Mouse (Mus musculus) megakaryocyte, adult 5-6 weeks (primary cell): ENCODE results near the gene Rab11b. TPM values are rescaled to one million over a fixed set of nuclear protein-coding genes. Genes with fewer than 3 reads are reported as not detected.
A peak's percentile ranks its signal among the peaks of the same experiment; 100 is the strongest.
"Not testable (repeated sequence)": the region's sequence is repeated elsewhere in the genome, so short reads cannot be mapped to it uniquely, and the experiment has no call there.

Experiments
- ATAC-seq: 2 replicates; pipeline ENCODE4 v1.8.0; 2016; ENCODE audit warnings: mild to moderate bottlenecking, inconsistent platforms; ENCODE audit not compliant: poor library complexity, severe bottlenecking
- total RNA-seq, 2 experiments: library from RNA; stranded (forward) in 1 of 2; stranded (reverse) in 1 of 2; fragments of 153-499, 151-499 nt in 1 of 2; fragments of 221-1000, 200-1000 nt in 1 of 2; gene quantifications; 2 replicates each; pipeline versions ENCODE4 v1.2.3 to v1.2.4; 2015 to 2017

The Rab11b gene
- total RNA-seq, 2 experiments from 2014 or later, result 26.7 to 94.0 TPM

DNA sequence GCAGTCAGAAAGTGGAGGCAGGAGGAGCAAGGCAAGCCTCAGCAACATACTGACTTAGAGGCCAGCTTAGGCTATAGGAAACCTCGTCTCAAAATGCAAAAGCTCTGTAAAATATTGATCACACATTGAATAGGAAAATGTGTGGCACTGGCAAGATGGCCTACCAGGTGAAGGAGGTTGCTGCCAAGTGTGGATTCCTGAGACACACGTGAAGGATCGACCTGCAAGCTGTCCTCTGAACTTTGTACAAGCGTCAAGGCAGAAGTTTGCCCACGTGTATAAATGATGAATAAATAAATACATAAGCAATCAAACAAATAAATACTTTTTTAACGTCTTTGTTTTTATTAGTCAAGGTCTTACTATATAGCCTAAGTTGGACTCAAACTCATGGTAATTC lies 13.1 kb upstream of the Rab11b start:
- no peak for ATAC-seq

DNA sequence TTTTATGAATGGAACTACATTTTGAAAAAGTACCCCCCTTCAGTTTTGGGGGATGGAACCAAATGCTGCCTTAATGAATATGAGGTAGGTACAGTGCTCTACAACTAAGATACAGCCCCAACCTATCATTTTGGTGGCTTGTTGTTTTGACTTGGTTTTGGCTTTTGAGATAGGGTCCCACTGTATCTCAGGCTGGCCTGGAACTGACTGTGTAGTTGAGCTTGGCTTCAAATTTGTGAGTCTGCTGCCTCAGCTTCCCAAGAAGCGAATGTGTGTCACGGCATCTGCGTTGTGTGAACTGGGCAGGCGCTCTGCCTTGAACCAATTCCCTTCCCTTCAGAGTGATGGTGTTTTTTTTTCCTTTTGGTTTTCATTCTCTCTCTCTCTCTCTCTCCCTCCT lies 11.3 kb upstream of the Rab11b start:
- no peak for ATAC-seq

DNA sequence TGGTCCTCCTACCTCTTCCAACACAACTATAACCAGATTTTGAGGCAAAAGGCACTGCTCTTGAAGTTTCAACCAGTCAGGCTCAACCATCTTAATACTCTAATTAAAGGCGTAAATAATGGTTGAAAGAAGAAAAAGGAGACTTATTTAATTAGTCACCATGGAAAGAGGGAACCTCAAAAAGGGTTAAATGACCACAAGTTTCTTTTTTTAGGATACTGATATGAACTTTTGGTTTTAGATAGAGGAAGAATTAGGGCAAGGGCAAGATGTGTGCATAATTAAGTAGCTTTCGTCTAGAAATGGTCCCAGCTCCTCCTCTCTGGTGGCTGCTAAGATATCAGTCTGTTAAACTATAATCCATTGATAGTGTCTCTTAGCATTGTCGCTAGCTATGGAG lies 6.1 kb upstream of the Rab11b start:
- no peak for ATAC-seq

DNA sequence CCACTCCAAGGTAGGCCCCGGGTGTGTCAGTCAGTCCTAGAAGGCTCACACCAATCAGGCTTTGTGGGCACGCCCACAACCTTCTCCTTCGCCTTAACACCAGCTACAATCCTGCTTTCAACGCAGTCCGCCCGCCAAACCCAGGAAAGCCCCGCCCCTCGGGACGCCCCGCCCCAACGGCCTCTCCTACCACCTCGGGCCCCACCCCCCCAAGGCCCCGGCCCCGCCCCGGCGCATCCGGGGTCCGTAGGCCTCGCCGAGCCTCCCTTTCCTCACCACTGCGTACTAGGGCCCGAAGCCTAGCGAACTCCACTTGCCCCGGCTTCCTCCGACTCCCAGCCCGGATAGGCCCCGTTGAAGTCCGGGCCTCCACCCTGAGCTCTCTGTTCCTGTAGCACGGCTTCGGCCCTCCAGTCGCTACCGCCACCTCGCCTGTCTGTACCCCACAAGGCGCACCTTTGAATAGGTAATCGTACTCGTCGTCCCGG lies 519 bp downstream of the Rab11b start:
- ATAC-seq, result peak; percentile 64

DNA sequence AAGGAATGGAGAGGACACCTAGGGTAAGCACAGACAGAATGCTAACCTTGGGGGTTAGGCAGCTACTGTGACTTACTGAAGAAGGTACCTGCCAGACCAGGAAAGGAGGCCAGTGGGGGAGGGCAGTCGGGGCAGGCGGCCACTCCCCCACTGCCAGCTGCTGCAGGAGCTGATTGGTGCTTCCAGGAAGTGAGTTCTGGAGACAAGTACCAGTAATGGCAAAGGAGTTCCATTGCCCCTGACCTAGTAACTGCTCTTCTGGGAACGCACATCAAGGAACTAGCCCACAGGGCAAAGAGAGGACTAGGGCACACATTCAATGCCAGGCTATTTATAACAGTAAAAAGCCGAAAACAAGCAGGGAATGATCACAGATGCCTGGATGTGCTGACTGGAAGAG lies 3.1 kb downstream of the Rab11b start:
- no peak for ATAC-seq

DNA sequence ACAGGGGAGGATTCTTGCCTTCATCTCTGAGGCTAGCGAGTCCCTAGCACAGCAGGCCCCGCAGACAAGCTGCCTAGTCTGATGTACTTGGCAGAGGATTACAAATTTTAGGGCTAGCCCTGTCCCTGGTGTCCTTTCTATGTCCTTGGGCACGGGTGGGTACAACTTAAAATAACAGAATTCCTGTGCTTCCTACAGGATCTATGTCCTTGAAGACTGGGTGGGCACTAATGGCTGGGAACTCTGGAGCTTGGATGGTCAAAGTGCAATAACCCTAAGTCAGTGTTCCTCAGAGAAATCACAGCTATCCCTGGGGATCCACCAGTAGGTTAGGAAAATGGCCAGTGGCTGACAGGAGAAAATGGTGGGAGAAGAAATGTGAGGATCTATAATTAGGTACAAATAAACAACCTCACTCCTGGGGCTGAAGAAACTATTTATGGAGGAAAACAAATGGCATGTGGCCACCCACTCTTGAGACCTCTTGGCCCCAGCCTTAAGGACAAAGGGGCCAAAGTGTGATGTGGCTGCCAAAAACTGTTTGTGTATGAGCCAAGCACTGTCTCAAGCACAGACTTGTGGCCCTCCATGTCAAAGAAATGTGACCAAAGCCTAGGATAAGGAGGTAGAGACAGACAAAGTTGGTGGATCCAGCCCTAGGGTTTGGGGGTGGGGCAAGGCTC lies 4.1 kb downstream of the Rab11b start:
- ATAC-seq, result no peak

DNA sequence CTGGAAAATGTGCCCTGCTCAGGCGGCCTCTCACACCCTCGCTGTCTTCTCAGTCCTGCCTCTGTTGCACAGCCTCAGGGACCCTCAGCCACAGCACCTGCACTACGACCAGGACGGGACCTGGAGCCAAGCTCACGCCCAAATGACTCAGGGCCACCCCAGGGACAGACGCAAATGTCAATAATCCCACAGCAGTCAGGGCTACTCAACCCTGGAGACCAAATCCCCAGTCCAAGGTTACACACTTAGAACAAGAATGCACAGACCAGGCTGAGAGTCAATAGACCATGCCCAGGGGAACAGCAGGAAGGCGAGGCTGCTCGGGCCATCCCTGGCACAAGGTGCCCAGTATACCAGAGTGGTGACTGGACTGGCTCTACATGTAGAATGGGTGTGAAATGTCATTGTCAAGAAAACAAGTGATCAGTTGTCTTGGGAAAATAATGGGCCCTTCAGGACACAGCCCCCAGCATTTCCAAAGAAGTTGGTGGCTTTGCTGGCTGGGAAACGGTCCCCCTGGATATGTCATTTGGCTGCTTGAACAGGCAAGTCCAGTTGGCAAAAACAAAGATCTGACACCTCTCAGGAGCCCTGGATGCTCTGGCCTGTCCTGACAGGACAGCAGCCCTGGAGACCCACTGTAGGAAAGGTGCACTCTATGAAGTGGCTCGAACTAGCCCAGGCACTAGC lies 4.8 kb downstream of the Rab11b start:
- no peak for ATAC-seq

DNA sequence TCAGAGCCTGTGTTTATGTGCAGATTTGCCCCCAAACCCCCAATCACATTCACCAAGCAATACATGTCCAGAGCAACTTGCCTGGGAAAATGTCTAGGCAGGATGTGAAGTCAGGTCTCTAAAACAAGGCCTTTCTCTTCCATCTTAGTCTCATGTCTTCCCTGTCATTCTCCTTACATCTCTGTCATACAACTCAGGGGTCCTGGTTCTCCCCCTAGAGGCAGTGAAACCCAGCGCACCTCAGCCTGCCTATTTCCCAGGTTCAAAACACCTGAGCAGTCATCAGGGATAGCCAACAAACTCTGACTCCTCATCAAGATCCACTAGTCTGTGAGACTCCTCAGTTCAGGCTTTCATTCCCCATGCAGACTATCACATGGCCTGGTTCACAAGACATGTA lies 5.7 kb downstream of the Rab11b start:
- no peak for ATAC-seq

DNA sequence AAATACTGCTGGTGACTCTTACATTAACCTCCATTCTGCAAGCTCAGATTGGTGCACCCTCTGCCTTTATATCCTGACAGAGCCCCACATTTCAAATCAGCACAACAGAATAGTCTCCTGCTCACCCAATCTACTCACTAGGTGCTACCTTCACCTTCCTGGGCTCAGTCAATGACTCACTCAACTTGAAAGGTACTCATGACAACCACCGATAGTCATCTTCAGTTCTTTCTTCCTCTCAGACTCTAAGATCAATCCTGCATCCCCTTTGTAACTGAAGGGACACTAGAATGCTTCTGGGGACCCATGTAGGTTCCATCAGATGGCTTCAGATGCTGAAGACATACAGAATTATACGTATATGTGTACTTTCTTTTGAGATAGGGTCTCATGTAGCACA lies 8.0 kb downstream of the Rab11b start:
- ATAC-seq, result no peak

DNA sequence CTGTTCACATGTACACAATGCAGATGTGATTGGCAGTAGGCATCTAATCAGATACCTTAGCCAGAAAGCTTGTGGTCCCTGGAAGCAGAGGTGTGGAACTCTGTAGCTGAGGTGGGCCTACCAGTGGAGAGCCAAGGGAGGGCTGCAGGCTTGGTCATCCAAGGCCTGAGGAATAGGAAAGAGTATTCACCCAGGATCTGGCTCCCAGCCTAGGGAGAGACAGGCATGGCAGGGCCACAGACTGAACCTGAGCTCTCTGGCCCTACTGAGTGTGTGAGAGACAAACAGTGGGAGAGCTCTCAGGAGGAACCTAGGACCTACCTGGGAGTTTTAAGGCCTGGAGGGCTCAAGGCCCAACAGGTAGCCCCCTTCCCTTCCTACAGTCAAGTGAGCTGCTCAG lies 9.1 kb downstream of the Rab11b start:
- ATAC-seq, result no peak

DNA sequence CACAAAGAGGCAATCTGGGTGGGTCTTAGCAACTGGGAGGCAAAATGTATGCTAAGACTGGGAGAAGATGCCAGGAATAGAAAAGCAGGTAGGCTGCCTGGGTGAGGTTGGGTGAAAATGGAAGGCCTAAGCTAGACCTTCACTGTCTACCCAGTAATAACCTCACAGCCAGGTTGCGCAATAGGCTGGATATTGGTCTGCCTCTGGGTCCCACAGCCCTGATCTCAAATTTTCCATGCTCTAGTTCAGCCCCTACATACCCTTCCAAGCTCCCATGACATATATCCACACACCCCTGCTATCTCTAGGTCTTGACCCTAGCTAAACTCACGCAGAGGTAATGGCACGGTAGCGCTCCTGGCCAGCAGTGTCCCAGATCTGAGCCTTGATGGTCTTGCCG lies 10.9 kb downstream of the Rab11b start:
- no peak for ATAC-seq

DNA sequence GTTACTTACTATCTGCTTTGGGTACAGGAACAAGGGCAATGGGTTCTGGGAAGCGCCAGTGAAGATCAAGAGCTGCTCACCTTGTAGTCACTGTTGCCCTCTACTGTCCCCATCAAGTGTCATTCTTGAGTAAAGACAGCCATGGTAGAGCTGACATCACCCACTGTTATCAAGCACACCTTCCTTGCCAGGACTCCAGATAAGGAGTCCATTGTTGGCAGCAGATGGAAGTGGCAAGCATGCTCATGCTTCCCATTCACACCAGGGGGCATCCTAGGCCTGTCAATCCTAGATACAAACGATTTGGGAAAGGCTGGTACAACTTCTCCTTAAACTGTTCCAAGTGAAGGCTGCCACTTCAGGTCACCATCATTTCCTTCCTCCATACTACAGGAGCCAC lies 14.3 kb downstream of the Rab11b start:
- ATAC-seq, result peak; percentile 30; the same call in 1 of the 2 replicates

DNA sequence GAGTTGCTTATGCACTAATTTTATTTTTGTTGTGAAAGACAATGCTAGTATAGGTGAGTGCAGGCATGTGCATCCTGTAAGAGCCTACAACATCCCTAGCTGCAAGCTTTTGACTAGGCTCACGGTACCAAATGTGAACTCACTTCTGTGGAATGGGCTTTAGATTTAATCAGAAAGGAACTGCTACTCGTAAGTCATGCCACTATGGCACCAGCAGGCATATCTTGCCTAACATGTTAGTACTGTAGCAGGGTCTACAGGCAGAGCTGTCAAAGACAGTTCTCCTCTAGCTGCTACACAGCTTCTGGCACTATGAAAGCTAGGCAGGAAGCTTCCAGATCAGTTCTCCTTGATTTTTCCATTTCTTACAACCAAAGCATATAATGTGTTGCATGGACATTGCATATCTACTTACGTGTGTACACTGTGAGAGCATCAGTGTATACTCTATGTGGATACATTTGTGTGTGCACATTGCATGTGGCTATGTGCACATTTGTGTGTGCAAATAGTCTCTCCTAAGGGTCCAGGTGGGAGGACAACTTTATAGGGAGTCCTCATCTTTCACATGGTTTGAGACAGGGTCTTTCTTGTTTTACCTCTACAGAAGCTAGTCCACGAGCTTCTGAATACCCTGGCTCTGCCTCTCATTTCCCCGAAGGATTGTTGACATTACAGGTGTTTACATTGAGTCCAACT lies 15.5 kb downstream of the Rab11b start:
- ATAC-seq, result no peak

DNA sequence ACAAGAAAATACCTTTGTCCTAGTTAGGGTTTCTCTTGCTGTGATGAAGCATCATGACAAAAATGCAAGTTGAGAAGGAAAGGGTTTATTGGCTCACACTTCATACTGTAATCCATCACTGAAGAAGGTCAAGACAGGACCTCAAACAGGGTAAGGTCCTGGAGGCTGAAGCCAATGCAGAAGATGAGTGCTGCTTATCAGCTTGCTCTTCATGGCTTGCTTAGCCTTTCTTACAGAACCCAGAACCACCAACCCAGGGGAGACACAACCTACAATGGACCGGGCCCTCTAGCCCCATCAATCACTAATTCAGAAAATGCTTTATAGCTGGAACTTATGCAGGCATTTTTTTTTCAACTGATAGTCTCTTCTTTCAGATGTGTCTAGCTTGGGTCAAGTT lies 17.9 kb downstream of the Rab11b start:
- ATAC-seq, result no peak

DNA sequence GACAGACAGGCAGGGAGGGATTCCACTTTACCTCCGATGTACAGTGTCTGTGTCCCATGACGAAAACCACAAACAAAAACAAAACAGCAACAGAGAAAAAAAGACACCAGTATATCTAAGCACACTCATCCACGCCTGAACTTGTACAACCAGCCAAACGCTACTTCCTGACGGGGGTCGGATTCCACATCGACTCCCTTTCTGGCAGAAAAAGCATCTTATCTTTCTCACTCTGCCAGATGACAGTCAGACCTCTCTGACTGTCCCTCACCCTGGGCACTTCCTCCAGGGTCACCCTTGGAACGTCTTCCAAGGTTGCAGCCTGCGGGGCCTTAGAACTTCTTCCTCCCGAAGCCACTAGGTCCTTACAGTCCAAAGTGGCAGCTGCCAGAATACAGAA lies 26.8 kb downstream of the Rab11b start:
- ATAC-seq, result not testable (repeated sequence)

DNA sequence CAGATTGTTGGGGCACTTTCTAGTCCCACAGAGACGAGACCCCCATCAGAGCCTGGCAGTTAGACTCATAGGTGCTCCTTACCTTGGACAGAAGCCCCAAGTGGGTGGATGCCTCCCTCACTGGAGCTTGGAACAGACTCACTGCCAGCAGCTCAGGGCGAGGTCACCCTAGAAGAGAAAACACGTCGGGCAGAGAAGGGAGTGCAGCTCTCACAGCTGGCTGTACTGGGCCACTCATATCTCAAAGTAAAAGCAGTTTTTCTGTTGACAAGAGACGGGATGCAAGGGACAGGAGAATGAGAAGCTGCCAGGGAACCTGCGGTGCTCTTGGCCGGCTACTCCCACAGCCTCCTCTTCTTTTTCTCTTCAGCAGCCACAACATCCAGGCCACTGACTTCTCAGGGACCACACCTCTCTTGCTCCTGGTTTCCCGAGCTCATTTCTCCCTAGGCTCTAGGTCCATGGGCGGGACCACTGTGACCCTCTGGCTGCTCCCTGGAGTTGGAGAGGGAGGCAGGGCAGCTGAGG lies 27.7 kb downstream of the Rab11b start:
- not testable (repeated sequence) for ATAC-seq

DNA sequence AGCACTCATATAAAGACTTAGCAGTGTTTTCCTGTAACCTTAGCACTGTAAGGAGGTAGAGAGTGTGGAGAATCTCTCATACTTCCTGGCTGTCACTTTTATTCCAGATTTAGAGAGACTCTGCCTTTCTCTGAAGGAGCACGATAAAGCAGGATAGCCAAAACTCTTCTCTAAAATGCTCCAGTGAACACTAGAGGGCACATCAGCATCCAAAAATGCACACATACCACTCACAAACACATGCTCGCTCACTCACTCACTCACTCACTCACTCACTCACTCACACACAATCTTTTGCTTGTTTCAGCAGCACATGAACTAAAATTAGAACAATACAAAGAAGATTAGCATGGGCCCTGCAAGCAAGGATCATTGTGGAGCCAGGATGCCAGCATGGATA lies 31.1 kb downstream of the Rab11b start:
- no peak for ATAC-seq

DNA sequence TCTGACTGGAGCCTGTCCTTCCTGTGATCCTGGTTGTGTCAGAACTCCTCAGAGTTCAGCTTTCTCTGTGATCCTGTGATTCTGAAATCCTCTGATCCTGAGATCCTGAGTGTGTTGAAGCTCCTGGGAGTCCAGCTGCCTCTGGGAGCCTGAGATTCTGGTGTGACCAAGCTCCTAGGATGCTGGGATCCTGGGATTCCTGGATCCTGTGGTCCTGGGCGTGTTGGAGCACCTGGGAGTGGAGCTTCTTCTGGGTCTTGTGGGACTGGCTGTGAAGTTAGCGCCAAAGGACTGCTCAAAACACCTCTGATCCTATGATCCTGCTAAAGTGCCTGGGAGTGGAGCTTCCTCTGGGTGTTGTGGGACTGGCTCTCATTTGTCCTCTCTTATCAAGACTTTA lies 31.9 kb downstream of the Rab11b start:
- no peak for ATAC-seq

DNA sequence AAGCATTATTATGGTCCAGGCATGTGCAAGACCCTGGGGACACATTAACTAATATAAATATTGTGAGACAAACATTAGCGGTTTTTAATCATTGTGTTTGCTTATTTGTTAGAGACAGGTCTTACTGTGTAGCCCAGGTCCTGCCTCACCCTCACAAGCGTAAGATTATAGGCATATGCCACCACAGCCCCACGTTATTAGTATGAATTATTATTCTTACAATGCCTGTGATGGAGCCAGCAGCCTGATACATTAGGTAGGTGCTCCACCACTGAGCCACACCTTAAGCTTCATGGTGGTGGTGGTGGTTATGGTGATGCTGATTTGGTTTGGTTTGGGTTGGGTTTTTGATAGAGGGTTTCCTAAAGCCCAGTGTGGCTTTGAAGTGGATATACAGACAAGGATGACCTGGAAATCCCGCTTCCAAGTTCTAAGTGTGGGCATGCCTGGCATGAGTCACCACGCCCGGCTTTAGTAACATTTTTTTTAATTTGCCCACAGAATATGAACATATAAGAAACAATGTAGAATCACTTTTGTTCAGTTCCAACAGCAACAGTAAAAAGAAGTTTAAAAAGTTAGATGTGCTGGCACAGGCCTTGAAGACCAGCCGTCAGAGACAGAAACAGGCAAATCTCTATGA lies 40.5 kb downstream of the Rab11b start:
- ATAC-seq, result no peak

DNA sequence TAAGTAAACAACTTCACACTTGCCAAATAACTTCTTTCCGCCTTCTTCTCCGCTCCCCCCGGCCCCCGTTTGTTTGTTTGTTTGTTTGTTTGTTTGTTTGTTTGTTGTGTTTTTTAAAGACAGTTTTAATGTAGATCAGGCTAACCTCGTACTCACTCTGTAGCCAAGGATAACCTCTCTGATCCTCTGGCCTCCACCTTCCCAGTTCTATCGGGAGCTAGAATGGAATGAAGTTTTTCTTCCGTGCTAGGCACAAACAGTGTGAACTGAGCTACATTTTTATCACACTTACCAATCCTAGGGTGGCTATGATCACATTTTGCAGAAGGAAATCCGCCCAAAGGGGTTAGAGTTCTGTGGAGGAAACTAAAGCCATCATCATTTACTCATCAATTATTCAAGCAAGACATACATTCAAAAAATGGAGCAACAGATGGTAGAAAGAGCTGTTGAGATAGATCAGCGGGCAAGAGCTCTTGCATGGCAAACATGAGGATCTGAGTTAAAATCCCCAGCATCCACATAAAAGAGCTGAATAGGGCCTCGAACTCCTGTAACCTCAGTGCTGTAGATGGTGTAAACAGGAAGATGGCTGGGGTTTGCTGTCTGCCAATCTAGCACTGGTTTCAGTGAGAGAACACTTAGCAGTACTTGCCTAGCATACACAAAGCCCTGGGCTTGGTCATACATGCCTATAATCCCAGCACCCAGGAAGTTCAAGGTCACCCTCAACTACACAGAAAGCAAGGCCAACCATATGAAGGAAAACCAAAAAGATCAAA lies 41.2 kb downstream of the Rab11b start:
- no peak for ATAC-seq
